Mouse (Mus musculus): ENCODE data around the gene Tnfrsf9. TPM values are rescaled to one million over a fixed set of nuclear protein-coding genes. Genes with fewer than 3 reads are reported as not detected.

Tnfrsf9 gene
- polyA plus RNA-seq (2017; shearing (Covaris generic)), result 100 to 1,000 TPM in 1 of 2 experiments, 10 to 100 TPM in 1; 69.3 to 289 TPM

GRCm38 (mm10) chr4:150914290-150914733 lies at the start of gene Tnfrsf9, which contains the start of gene Park7:
Tnfrsf9 (plus strand) TSS chr4:150914562.
Park7 (minus strand) TSS chr4:150914437.

Other genes starting within 250 kb of the Tnfrsf9 start
- gene Errfi1, start 60.6 kb upstream of the Tnfrsf9 start, polyA plus RNA-seq (2017; shearing (Covaris generic)), result 10 to 100 TPM in 1 of 2 experiments, 1 to 10 TPM in 1; 6.2 to 10.2 TPM
- gene Park7, start 125 bp upstream of the Tnfrsf9 start, polyA plus RNA-seq (2017; shearing (Covaris generic)), result 100 to 1,000 TPM; 325 to 397 TPM
- gene Uts2, start 82.5 kb downstream of the Tnfrsf9 start, polyA plus RNA-seq (2017; shearing (Covaris generic)), result under 1 TPM in 1 of 2 experiments, not detected in 1; 0.45 TPM
- 1 to 10 TPM; 1.9 to 2.3 TPM for gene Per3, start 130.1 kb downstream of the Tnfrsf9 start, polyA plus RNA-seq (2017; shearing (Covaris generic))
- 10 to 100 TPM; 63.7 to 74.6 TPM for gene Vamp3, start 143.4 kb downstream of the Tnfrsf9 start, polyA plus RNA-seq (2017; shearing (Covaris generic))
- not detected for gene Gm13090, start 175.0 kb downstream of the Tnfrsf9 start, polyA plus RNA-seq (2017; shearing (Covaris generic))